Mouse (Mus musculus) intestine, embryonic 16.5 days (tissue): ENCODE measurements around the gene Coq3. TPM values are rescaled to one million over a fixed set of nuclear protein-coding genes. Genes with fewer than 3 reads are reported as not detected.

Source experiments
- ATAC-seq: fragments of 200-750 bp; cut with Nextera tagmentation; 2 replicates; pipeline ENCODE4 v1.8.0; 2017; ENCODE audit warnings: moderate TSS enrichment, moderate library complexity
- H3K27ac ChIP-seq: fragments of 300-500 bp; sonication (generic); 2 replicates; pipeline ENCODE4 v1.5.1; 2014; ENCODE audit warnings: mild to moderate bottlenecking, low read length
- H3K27me3 ChIP-seq: fragments of 300-500 bp; sonication (generic); replicated peaks from 2 replicates; pipeline ENCODE4 v1.6.1; 2014; ENCODE audit warnings: low read length, control low read depth, mixed read lengths; ENCODE audit not compliant: control insufficient read depth, insufficient read depth
- H3K36me3 ChIP-seq: fragments of 300-500 bp; sonication (generic); 2 replicates; pipeline ENCODE4 v1.6.1; 2014; ENCODE audit warnings: low read length, control low read depth; ENCODE audit not compliant: control insufficient read depth, insufficient read depth
- H3K4me1 ChIP-seq: fragments of 300-500 bp; sonication (generic); 2 replicates; pipeline ENCODE4 v1.6.1; 2014; ENCODE audit warnings: low read length, control low read depth, mixed read lengths; ENCODE audit not compliant: control insufficient read depth, insufficient read depth
- H3K4me2 ChIP-seq: fragments of 300-500 bp; sonication (generic); 2 replicates; pipeline ENCODE4 v1.6.1; 2014; ENCODE audit warnings: low read depth, low read length, control low read depth
- H3K4me3 ChIP-seq: fragments of 300-500 bp; sonication (generic); 2 replicates; pipeline ENCODE4 v1.5.1; 2014; ENCODE audit warnings: mild to moderate bottlenecking, low read length
- H3K9ac ChIP-seq: fragments of 300-500 bp; sonication (generic); 2 replicates; pipeline ENCODE4 v1.6.1; 2014; ENCODE audit warnings: low read depth, low read length
- H3K9me3 ChIP-seq: fragments of 300-500 bp; sonication (generic); 2 replicates; pipeline ENCODE4 v1.6.1; 2016; ENCODE audit warnings: low read length, control low read depth; ENCODE audit not compliant: control insufficient read depth
- WGBS: fragments of 180-500 bp; shearing (Covaris S2); extraction: QIAGEN DNeasy Blood & Tissue Kit; methylation state at CpG from one replicate; pipeline ENCODE4 v1.1.7; 2014; 5-methylcytosine and 5-hydroxymethylcytosine counted together
- polyA plus RNA-seq: library from polyadenylated mRNA; unstranded; fragments of >200 nt; fragmentation: Nextera tagmentation; extraction: Ambion mirVana; gene quantifications from 2 replicates; pipeline ENCODE4 v1.2.1, GENCODE M21; 2015

Coq3 gene
- polyA plus RNA-seq = 17.3 and 19.1 TPM in 2 replicates

- Histone ChIP-seq H3K4me2 (peak within 1 kb of the TSS; percentile 66), H3K9ac (peak within 1 kb of the TSS; percentile 89), H3K27me3 (no peaks in the 10 kb centered on the region), H3K27ac (peak within 1 kb of the TSS; percentile 97), H3K36me3 (no peaks in the 10 kb centered on the region), H3K4me1 (peaks cover 7% of the 10 kb centered on the region), H3K9me3 (no peaks in the 10 kb centered on the region), H3K4me3 (peak within 1 kb of the TSS; percentile 80)
- ATAC-seq = peak; percentile 92
- under 1% methylated on average over 51 of the region's 51 CpGs for WGBS
Observed at GRCm38 (mm10) chr4:21879565-21880220, at the start of gene Coq3. Gene Coq3, plus strand, starts transcription at chr4:21879673.

GRCm38 (mm10) chr4:21832844-21833243, 46.6 kb upstream of the Coq3 start:
- Histone ChIP-seq H3K4me2 (no peak overlapping the region), H3K36me3 (peaks cover 6% of the 10 kb centered on the region), H3K27me3 (no peaks in the 10 kb centered on the region), H3K4me3 (no peak overlapping the region), H3K9ac (no peak overlapping the region), H3K4me1 (no peaks in the 10 kb centered on the region), H3K27ac (no peak overlapping the region), H3K9me3 (no peaks in the 10 kb centered on the region)
- 96% methylated on average over 8 of the region's 8 CpGs for WGBS
- ATAC-seq = no peak

GRCm38 (mm10) chr4:21847481-21848286, 31.8 kb upstream of the Coq3 start, which contains the start of gene Pnisr:
Gene Pnisr, plus strand, starts transcription at chr4:21847583.
- H3K4me1 ChIP-seq = peaks cover 8% of the 10 kb centered on the region
- WGBS = under 1% methylated on average over 50 of the region's 50 CpGs
- no peaks in the 10 kb centered on the region for H3K36me3 ChIP-seq
- H3K4me2 ChIP-seq = peak within 1 kb of the TSS; percentile 46
- H3K9ac ChIP-seq = peak within 1 kb of the TSS; percentile 90
- peak within 1 kb of the TSS; percentile 74 for H3K4me3 ChIP-seq
- peak within 1 kb of the TSS; percentile 96 for H3K27ac ChIP-seq
- ATAC-seq = peak; percentile 99
- no peaks in the 10 kb centered on the region for H3K9me3 ChIP-seq
- no peaks in the 10 kb centered on the region for H3K27me3 ChIP-seq

GRCm38 (mm10) chr4:21848287-21848630, 31.2 kb upstream of the Coq3 start:
- peak; percentile 90 for ATAC-seq
- peak overlapping the region; percentile 44 for H3K4me2 ChIP-seq
- H3K4me1 ChIP-seq = peaks cover 8% of the 10 kb centered on the region
- WGBS = under 1% methylated on average over 24 of the region's 24 CpGs
- no peaks in the 10 kb centered on the region for H3K9me3 ChIP-seq
- H3K27ac ChIP-seq = peak overlapping the region; percentile 96
- H3K36me3 ChIP-seq = no peaks in the 10 kb centered on the region
- H3K9ac ChIP-seq = peak overlapping the region; percentile 90
- peak overlapping the region; percentile 74 for H3K4me3 ChIP-seq
- no peaks in the 10 kb centered on the region for H3K27me3 ChIP-seq

GRCm38 (mm10) chr4:21857481-21857880, 22.0 kb upstream of the Coq3 start:
- 83% methylated on average over 1 of the region's 1 CpGs for WGBS

GRCm38 (mm10) chr4:21865226-21865625, 14.2 kb upstream of the Coq3 start:
- H3K9ac ChIP-seq = no peak overlapping the region
- H3K36me3 ChIP-seq = peaks cover 16% of the 10 kb centered on the region
- no peak overlapping the region for H3K4me2 ChIP-seq
- H3K4me3 ChIP-seq = no peak overlapping the region
- no peaks in the 10 kb centered on the region for H3K27me3 ChIP-seq
- H3K9me3 ChIP-seq = no peaks in the 10 kb centered on the region
- WGBS = 96% methylated on average over 1 of the region's 1 CpGs
- no peak overlapping the region for H3K27ac ChIP-seq
- no peak for ATAC-seq
- no peaks in the 10 kb centered on the region for H3K4me1 ChIP-seq

More at GRCm38 (mm10) chr4:21857481-21857880, 22.0 kb upstream of the Coq3 start:
- H3K36me3 ChIP-seq = peaks cover 8% of the 10 kb centered on the region; the same call in 1 of the 2 replicates
- H3K4me2 ChIP-seq = no peak overlapping the region
- H3K4me1 ChIP-seq = no peaks in the 10 kb centered on the region
- no peaks in the 10 kb centered on the region for H3K27me3 ChIP-seq
- no peak for ATAC-seq
- H3K4me3 ChIP-seq = no peak overlapping the region
- H3K9me3 ChIP-seq = no peaks in the 10 kb centered on the region
- H3K27ac ChIP-seq = no peak overlapping the region
- no peak overlapping the region for H3K9ac ChIP-seq

GRCm38 (mm10) chr4:21878776-21879175, 697 bp upstream of the Coq3 start:
- Histone ChIP-seq H3K4me3 (peak overlapping the region; percentile 80), H3K36me3 (0 out of 2 replicates have a peak, but pooled peaks cover 2% of the 10 kb centered on the region), H3K9me3 (no peaks in the 10 kb centered on the region), H3K27ac (no peak overlapping the region; the same call in 1 of the 2 replicates), H3K27me3 (no peaks in the 10 kb centered on the region), H3K4me2 (peak overlapping the region; percentile 66), H3K4me1 (peaks cover 7% of the 10 kb centered on the region), H3K9ac (0 out of 2 replicates have a peak overlapping the region, but pooled peaks have one; percentile 24)
- WGBS = 13% methylated on average over 6 of the region's 6 CpGs
- no peak for ATAC-seq

- no peak for ATAC-seq
- WGBS = 88% methylated on average over 6 of the region's 6 CpGs
- H3K9ac ChIP-seq = no peak overlapping the region
- H3K36me3 ChIP-seq = no peaks in the 10 kb centered on the region
- H3K4me1 ChIP-seq = peaks cover 7% of the 10 kb centered on the region
- H3K4me3 ChIP-seq = no peak overlapping the region
- no peaks in the 10 kb centered on the region for H3K9me3 ChIP-seq
- no peak overlapping the region for H3K27ac ChIP-seq
- H3K4me2 ChIP-seq = no peak overlapping the region
- no peaks in the 10 kb centered on the region for H3K27me3 ChIP-seq
Observed at GRCm38 (mm10) chr4:21882806-21883205, 3.3 kb downstream of the Coq3 start.

- H3K4me1 ChIP-seq = no peaks in the 10 kb centered on the region
- 82% methylated on average over 8 of the region's 8 CpGs for WGBS
Observed at GRCm38 (mm10) chr4:21885831-21886230, 6.4 kb downstream of the Coq3 start.

More at GRCm38 (mm10) chr4:21885831-21886230, 6.4 kb downstream of the Coq3 start:
- Histone ChIP-seq H3K36me3 (no peaks in the 10 kb centered on the region), H3K4me2 (no peak overlapping the region), H3K27me3 (no peaks in the 10 kb centered on the region), H3K9ac (no peak overlapping the region), H3K27ac (no peak overlapping the region), H3K9me3 (no peaks in the 10 kb centered on the region), H3K4me3 (no peak overlapping the region)
- ATAC-seq = no peak
